Mouse (Mus musculus): ENCODE measurements around the gene Bub1b.
"Not testable (repeated sequence)": the region's sequence is repeated elsewhere in the genome, so short reads cannot be mapped to it uniquely, and the experiment has no call there.

The Bub1b gene

DNA sequence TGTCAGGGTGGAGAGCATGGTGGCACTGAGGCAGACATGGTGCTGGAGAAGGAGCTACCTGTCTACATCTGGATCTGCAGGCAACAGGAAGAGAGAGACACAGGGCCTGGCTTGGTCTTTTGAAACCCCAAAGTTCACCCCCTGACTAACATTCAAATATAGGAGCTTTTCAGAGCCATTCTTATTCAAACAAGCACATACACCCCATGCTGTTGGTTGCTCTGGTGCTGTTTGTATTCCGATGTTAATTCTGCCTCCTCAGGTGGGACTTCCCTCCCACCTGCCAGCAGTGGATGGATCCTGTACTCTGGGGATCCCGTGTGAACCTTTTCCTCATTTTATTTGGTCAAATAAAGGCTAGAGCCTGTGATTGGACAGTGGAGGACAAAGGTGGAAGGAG lies 22.1 kb downstream of the Bub1b start:
- no peak for DNase-seq

DNA sequence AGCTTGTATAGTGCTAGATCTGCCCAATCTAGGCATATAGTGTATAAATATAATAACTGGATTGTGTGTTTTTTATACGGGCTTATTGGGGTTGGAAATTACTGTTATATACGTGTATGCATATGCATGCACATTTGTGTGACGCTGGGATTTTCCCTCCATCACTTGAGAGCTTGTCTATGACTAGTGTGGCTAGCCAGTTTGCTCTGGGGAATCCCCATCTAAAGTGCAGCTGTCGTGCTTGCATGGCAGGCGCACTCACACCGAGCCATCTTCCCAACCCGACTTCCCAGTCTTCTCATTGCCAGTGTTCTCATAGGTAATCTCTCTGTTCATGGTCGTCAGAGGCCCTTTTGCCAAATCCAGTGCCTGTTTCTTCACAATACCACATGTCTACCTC lies 22.6 kb downstream of the Bub1b start:
- DNase-seq = no peak

DNA sequence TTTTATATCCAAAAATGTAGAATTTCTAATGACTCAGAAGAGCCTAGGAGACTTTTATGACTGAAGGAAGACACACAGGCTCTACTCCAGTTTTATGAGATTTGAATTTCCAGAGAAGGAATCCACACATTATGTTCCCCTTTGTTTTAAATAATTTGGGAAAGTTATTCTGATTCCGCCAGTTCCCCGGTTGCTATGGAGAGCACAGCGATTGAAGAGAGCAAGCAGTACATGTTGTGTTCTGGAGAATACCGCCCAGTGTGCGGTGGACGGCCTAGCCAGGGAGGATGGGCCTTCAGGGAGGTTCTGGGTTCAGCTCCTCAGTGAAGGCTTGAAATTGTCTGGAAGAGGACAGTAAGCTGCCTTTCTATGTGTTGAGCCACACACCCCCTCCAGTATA lies 31.3 kb downstream of the Bub1b start:
- no peak for DNase-seq

DNA sequence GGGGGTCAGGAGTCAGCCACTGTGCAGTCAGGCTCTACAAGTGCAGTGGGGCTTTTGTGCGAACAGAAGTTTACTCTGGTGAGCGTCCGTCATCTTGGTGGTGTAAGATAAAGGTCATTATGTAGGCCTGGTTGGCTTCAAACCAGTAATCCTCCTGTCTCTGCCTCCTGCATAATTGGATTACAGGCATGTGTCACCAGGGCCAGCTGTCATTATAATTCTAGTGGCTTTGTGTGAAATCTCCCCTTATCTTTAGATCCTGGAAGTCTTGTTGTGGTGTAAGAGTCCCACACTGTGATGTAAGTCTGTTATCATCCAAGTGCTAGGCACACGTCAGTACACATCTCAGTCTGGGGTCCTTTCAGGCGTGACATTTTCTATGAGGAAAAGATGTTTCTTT lies 35.4 kb downstream of the Bub1b start:
- no peak for DNase-seq

DNA sequence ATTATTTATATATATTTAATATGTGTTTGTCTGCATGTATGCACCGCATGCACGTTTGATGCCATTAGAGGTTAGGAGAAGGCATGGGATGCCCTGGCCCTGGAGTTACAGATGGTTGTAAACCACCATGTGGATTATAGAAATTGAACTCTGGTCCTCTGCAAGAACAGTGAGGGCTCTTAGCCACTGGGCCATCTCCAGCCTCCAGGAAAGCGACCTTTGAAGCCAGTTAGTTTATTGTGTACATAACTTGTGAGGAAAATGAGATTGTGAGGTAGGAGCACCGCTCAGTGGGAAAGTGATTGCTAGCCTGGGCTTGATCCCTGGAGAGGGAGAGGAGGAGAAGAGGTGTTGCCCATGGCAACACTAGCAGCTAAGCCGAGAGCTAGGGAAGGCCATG lies 39.2 kb downstream of the Bub1b start:
- DNase-seq = no peak

DNA sequence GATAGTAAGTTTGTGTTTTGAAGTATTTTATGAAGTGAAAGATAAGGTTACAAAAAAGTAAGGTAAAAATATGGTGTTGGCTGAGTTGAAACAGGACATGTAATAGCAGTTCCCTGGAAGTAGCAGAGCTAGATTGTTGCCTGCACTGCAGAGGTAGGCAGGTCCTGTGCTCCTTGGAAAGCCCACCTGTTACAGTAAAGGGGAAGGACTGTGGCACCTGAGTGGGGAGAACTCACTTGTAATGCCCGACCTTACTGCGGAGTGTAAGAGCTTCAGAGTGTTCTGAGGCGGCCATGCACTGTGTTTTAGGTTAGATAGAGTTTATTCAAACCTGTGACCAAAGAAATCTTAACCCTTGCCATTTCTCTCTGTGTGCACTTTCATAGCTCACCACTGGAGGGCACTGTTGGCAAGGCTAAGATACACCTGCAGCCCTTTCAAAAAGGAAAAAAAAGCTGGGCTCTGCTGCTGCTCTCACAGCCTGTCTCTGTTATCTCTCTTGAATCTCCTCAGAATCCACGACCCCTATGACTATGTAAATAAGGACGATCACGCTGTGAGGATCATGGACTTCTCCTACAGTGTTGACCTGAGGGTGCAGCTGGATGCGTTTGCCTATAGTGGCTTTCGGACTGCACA lies 40.0 kb downstream of the Bub1b start:
- DNase-seq = peak; percentile 82 to 83

DNA sequence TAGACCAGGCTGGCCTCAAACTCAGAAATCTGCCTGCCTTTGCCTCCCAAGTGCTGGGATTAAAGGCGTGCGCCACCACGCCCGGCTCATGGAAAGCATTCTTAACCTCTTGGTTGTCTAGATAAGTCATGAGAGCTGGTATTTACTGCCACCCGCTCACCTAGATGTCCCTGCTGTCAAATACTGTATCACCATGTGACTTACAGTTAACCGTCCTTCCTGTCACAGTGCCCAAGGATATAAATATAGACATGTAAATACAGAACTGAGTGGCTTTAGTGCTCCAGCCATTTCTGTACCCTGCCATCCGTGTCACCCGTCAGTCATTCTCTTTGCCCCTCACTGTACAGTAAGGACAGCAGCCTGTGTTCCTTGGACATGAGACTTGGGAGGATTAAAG lies 40.7 kb downstream of the Bub1b start:
- DNase-seq = no peak

DNA sequence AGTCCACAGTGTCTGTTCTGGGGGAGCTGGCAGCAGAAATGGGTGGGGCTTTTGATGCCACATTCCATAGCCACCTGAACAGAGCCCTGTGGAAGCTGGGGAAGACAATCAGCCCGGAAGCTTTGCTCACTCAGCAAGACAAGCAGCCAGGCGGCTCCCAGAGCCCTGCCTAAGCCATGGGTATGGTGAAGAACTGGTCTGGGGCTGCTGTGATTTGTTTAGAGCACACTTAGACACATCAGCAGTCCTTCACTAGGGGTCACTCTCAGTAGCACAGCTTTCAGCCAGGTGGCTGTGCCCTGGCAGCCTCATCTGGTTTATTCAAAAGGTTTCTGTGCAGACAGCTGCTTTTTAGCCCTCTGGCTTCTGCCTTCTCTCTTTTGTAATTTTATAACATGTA lies 43.1 kb downstream of the Bub1b start:
- DNase-seq = peak in 1 of 2 experiments; percentile 17

DNA sequence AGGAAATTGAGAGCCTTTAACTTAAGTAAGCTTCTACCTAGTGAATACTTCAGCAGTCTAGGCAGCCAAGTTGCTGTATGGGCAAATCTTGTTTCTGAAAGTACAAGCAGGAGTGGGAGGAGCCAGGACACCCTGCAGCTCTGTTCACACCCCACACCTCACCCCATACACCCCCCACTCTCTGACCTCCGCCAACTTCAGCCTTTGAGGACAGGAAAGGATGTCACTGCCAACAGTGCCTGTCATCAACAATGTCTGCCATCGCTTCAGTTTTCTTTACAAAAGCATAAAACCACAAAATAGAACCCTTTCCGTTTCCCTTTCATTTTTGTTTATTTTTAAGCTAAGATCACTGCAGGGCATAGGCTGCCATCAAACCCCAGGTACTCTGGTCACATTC lies 44.4 kb downstream of the Bub1b start:
- no peak for DNase-seq

DNA sequence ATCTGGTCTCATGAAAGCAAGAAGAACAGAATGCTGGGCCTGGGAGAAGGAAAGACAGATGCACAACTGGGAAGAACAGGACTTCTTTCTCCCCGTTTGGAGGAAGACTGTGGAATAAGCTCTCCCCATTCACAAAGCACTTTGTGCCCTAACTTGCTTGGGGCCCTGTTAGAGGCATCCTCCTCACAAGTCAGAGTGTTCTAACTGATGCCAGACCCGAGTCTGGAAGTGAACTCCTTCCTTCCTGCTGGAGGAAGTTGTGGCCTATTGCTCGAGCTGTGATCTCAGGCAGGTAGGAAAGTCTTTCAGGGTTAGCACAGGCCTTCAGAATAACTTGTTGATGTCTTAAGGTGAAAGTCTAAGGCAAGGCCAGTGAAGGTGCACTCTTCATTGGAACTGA lies 44.9 kb downstream of the Bub1b start:
- DNase-seq = no peak

DNA sequence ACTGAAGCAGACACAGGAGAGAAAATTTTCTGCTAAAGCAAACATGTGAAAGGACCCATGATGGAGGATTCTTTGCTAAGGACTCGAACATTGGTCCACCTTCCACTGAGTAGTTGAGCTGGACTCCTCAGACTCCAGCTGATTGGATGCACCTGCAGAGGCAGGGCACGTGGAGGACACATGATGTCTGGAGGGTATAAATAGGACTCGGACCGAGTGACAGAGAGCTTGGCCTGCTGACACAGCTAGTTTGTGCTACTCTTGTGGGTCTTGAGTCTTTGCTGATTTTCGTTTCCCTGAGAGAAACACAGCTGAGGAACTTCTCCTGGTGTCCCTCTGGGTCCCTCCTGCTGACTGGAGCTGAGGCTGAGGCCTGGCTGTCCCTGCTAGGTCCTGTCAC lies 48.7 kb downstream of the Bub1b start:
- no peak for DNase-seq

DNA sequence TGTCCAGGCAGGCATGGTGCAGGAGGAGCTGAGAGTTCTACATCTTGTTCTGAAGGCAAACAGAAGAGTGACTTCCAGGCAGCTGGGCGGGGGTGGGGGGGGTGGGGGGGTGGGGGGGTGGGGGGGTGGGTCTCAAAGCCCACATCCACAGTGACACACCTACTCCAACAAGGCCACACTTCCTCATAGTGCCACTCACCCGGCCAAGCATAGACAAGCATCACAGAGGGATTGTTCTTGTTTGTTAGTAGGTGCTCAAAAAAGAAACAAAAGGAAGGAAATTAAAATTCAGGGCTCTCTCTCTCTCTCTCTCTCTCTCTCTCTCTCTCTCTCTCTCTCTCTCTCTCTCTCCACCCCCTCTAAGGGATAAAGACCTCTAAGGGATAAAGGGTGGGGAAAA lies 52.7 kb downstream of the Bub1b start:
- not testable (repeated sequence) for DNase-seq

DNA sequence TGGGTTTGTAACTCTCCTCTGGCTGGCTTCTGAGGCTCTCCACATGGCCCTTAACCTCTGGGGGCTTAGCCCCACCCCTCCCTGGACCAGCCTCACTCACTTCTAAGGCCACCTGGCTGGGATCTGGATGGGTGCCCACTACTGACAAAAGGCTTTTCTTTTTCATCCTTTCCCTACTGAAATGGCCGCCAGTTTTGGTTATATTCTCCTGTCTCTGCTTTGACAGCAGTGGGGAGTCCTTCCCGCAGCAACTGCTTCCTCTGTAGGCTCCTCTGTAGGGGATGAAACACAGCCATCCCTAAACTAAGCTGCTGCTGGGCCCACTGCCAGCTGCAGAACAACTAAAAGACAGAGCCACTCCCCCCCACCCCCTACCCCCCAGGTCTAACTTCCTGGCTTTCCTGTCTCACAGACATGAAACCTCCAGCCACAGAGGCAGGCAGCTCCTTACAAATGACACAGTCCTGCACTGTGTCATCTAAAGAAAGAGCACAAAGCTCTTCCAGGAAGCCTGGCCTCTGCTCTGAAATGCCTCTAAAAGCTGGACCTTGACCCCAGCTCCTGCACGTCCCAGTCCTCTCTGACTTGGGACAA lies 58.8 kb downstream of the Bub1b start:
- DNase-seq = peak; percentile 42 to 58

DNA sequence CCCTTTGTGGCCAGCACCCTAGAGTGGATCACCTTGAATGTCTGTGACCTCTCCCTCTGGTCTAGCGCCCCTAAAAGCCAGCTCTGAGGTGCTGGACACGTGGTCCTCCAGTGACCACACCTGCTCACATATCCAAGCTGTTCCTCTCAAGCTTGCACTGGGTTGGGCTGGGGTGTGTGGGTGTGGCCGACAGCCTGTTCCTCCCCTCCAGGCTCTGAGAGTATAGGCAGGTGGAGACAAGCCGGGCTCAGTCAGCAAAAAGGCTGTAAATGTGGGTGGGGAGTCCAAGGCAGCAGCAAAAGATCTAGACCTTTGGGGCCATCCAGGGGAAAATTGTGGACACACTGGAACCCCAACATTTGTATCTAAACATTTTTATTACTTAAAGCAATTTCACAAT lies 60.4 kb downstream of the Bub1b start:
- peak in 1 of 2 experiments; percentile 35 for DNase-seq

DNA sequence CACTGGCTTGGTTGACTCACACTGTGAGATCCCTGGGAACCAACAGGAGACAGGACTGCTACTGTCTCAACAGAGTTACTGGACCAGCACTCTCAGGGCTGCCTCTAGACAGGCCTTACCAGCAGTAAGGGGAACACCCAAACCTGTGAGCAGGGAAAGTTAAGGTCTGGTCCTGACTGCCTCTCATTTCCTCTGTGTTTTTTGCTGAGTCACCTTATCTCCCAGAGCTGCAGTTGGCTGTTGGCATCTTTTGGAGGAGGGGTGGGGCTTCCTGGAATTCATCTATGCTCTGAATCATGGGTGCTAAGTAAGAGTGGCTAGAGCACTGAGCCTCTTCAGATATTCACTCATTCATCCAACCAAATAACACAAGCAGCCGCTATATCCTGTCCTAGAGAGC lies 61.1 kb downstream of the Bub1b start:
- peak in 1 of 2 experiments; percentile 34 for DNase-seq

DNA sequence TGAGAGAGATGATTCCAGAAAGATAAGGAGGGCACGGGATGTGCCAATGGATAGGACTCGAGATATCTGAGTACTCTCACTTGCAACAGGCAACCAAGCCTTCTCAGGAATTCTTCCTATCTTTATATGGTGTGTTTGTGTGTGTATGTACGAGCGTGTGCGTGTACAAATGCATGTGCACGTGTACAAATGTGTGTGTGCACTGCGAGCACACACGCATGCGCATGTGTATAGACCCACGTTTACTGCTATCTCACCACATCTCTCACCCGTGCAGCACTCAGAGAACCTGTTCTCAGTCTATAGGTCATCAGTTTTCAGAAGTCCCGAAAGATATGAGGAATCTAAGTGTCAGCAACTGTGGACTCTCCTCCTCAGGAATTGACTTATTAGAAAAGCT lies 61.5 kb downstream of the Bub1b start:
- DNase-seq = no peak

DNA sequence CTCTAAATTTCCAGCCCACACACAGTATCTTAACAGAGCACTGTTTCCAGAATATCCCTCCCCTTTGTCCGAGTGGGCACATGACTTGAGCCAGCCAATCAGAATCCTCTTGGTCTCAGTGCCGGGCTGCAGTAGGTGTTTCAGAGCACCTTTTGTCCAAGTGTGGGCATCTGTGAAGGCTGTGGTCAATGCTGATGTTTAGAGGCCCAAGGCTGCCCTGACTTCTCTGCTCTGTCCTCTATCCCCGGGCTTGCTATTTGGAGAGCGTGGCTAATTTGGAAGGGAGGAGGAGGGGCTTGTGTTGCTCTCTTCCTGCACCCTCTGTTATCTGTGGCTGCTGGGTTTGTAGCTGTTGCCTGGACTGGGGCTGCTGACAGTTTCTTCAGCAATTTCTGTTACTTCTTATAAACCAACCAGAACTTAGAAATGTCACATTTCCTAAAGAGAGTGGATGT lies 62.0 kb downstream of the Bub1b start:
- peak; percentile 60 to 69 for DNase-seq

DNA sequence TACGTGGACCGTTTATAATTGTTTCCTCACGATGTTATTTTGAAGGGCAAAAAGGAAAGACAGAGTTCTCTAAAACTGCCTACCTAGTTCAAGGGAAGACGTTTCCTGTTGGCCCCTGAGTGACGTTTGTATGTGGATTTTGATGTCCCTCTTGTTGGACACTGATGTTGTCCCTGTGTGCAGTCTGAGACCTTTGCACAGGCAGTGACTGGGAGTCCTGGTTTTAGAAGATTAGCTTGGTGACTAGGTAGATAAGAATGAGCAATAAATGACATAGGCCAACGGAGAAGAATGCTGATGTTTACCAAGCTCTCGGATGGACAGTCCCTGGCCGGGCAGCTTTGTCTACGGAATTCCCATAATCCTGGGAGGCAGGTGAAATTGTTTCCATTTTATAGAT lies 63.9 kb downstream of the Bub1b start:
- DNase-seq = no peak

DNA sequence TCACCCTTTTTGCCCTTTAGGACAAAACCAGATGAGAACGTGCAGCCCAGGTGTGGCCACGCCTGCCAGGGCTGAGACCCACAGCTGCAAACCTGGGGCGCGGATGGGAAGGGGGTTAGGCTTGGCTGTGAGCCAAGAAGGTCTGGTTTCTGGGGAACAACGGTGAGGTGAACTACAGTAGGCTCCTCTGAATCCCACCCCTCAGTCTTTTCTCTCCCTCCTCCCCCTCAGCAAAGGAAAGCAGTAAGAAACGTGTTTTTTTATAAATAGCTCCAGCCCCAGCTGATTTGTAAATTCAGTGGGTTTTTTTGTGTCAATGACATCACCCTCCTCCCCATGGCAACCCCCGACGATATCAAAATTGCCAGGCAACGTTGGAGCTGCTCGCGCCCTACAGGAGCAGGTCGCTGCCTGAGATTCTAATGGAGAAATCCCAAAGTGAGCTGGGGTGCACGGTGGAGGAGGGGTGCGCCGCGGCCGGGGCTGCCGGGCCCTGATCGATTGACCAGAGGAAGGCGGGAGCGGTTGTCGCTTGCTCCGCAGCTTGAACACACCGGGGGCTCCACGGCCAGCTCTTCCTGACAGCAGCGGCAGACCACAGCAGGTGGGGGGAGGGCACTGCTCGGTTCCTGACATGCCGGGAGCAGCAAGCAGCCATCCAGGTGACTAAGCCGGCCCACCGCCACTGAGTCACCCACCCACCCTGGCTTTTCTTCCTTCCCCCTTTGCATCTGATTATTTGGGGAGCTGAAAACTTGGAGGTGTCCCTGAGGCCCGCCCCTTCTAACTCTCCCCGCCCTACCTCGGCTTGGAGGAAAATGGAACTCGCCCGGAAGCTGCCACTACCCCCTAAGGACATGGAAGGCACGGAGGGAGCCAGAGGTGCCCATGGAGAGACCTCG lies 65.1 kb downstream of the Bub1b start, which contains the start of gene Pak6:
Pak6 (plus strand) TSS at position 402 of the 902 bp plus-strand sequence.
- peak in 1 of 2 experiments; percentile 30 for DNase-seq

DNA sequence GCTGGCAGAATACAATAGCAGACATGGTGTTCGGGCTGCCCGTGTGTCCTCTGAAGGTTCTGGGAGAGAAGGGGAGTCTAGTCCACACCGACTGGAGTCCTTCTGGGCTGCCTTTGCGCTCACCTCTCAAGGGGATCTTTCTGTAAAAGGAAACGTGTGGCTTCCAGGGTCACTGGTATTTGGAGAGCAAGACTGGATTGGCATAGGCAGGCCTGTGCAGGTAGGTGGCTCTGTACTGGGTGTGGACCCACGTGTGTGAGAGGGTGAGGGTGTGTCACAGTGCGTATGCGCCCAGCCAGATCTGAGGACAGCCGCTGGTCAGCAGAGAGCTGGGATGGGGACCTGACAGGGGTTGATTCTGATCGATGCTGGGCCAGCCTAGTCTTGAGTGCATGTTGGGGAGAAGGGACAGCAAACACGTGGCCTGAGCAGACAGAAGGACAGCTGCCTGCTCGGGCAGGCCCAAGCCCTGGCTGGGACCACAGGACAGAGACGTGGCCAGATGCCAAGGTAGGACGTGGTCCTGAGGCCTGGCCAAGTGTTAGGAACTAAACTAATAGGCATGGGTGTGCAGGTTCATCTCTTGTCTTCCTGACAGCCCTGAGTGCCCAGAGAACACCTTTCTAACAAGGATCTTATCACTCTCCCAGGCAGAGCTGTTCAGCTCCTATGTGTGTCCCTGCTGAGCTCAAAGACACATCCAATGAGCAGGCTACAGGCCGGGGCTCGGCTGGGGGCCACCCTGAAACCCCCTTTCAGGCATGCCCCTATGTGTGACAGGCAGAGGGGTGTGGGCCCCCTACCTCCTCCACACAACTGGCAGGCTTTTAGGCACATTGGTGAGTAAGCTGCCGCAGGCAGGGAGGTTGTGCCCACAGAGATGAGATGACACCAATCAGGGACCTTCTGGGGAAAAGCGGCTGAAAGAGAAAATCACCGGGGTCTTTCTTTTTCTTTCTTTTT lies 66.1 kb downstream of the Bub1b start:
- DNase-seq = peak in 1 of 2 experiments; percentile 13

DNA sequence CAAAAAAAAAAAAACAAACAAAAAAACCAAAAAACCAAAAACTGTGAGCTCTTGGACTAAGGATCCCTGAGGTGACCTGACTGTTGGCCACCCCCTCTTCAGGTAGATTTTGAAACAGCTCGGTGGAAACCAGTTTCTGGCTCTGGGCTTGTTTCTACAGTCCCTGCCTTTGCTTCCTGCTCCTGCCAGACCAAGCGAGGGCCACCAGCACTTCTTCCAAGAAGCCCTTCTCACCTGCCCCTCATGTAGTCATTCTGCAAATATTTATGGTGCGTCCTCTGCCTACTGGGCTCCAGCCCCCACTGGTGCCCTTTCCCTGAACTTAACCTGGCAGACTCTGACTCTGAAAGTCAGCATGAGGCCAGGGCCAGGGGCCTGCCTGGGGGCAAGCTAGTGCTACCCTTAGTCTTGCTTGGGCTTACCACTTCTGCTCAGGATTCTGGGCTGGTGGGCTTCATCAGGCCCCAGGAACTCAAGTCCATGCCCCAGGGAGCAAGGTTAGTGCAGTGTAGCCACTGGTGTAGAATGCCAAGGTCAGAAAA lies 67.0 kb downstream of the Bub1b start:
- DNase-seq = peak in 1 of 2 experiments; percentile 12

DNA sequence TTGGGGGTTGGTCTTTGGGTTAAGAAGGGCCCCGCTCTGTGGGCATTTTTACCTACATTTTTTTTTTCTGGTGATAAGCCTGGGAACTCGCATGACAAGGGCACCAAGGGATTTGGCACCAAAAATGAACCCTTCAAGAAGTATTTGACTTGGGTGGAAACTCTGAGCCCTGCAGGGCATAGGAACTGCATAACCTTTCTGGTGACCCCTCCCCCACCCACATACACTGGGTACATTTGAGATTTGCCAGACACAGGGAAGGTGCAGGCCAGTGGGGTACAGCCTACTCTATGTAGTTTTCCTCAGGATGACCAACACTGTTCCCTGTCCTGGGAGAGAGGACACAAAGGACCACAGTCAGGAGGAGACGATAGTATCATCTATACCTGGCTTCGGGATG lies 67.6 kb downstream of the Bub1b start:
- no peak for DNase-seq
